Comparison of ENCODE assay signal across 8 mouse cellular contexts in the genomic region with DNA sequence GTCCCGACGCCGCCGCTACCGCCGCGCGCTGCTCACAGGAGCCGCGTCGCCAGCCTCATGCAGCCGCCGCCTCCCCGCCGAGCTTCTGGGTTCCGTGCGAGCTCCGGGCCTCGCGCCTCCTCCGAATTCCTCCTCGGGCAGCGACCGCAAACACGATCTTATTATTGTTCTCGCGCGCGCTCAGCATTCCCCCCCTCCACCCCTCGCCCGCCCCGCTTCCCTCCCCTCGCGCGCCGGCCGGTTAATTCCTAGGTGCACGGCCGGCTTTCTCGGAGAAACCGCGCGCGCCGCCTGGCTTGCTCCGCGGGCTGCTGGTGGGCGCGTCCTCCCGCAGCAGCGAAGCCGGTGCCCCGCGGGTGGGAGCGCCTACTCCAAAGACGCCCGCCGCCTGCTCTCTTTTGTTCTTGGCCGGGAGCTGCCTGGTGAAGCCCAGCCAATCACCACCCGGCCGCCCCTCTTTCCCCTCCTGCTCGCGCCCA. TPM values are rescaled to one million over a fixed set of nuclear protein-coding genes. Genes with fewer than 3 reads are reported as not detected.
DNase-seq lines count a peak whose midpoint lies in the region; ATAC-seq and TF ChIP-seq lines count a peak whose summit lies in the region.

A gene (minus strand): TSS at position 207 of the 479 bp plus-strand sequence.

- peak; percentile 11; the same call in 1 of the 2 replicates for TF ChIP-seq CTCF in heart, postnatal 0 days (IDR thresholded peaks at IDR 0.05; ENCODE audit: low read depth)

- H3K9ac ChIP-seq in forebrain, embryonic 13.5 days: peak within 1 kb of the TSS; percentile 98
- peak within 1 kb of the TSS; percentile 89 for H3K9ac ChIP-seq in heart, postnatal 0 days (replicated peaks; ENCODE audit: low read depth, low read length)
- H3K9ac ChIP-seq in liver, embryonic 12.5 days: peak within 1 kb of the TSS; percentile 55
- H3K9ac ChIP-seq in neural tube, embryonic 15.5 days (replicated peaks): peak within 1 kb of the TSS; percentile 99

- DNase-seq in CD8-positive naive resting alpha-beta T cell, adult 2 months (ENCODE audit: low read depth in 2 of 2, low spot score in 2 of 2): peak; percentile 38 to 56
- peak; percentile 89 for DNase-seq in heart, postnatal 0 days (ENCODE audit: low spot score)
- DNase-seq in kidney, postnatal 25 days: peak; percentile 84 to 92
- DNase-seq in thymus, postnatal 0 days (ENCODE audit: low spot score): peak; percentile 59

- H3K9me3 ChIP-seq in forebrain, embryonic 13.5 days (replicated peaks): no peaks in the 10 kb centered on the region
- H3K9me3 ChIP-seq in heart, postnatal 0 days (replicated peaks; ENCODE audit: control insufficient read depth, low read length): no peaks in the 10 kb centered on the region
- no peaks in the 10 kb centered on the region for H3K9me3 ChIP-seq in liver, embryonic 12.5 days (replicated peaks)
- H3K9me3 ChIP-seq in neural tube, embryonic 15.5 days (replicated peaks): no peaks in the 10 kb centered on the region

- peak within 1 kb of the TSS; percentile 33 for H3K27ac ChIP-seq in brown adipose tissue, adult 24 weeks (replicated peaks; ENCODE audit: low read depth, low read length)
- peak within 1 kb of the TSS; percentile 99 for H3K27ac ChIP-seq in forebrain, embryonic 13.5 days
- H3K27ac ChIP-seq in heart, postnatal 0 days (ENCODE audit: low read depth): peak within 1 kb of the TSS; percentile 84
- no peak within 1 kb of the TSS for H3K27ac ChIP-seq in liver, embryonic 12.5 days
- H3K27ac ChIP-seq in neural tube, embryonic 15.5 days (replicated peaks): peak within 1 kb of the TSS; percentile 97

- no peaks in the 10 kb centered on the region for H3K27me3 ChIP-seq in forebrain, embryonic 13.5 days
- 0 out of 2 replicates have a peak, but pooled peaks cover 8% of the 10 kb centered on the region for H3K27me3 ChIP-seq in heart, postnatal 0 days (ENCODE audit: control insufficient read depth, insufficient read depth, low read length)
- H3K27me3 ChIP-seq in liver, embryonic 12.5 days (replicated peaks): peaks cover 68% of the 10 kb centered on the region
- no peaks in the 10 kb centered on the region for H3K27me3 ChIP-seq in neural tube, embryonic 15.5 days (replicated peaks)

- H3K4me1 ChIP-seq in brown adipose tissue, adult 24 weeks (ENCODE audit: control insufficient read depth, insufficient read depth, insufficient read length, low read length): no peaks in the 10 kb centered on the region
- peaks cover 34% of the 10 kb centered on the region for H3K4me1 ChIP-seq in forebrain, embryonic 13.5 days
- H3K4me1 ChIP-seq in heart, postnatal 0 days (ENCODE audit: control insufficient read depth, insufficient read depth): peaks cover 9% of the 10 kb centered on the region; the same call in 1 of the 2 replicates
- 0 out of 2 replicates have a peak, but pooled peaks cover 3% of the 10 kb centered on the region for H3K4me1 ChIP-seq in liver, embryonic 12.5 days
- H3K4me1 ChIP-seq in neural tube, embryonic 15.5 days: peaks cover 38% of the 10 kb centered on the region

- peak within 1 kb of the TSS; percentile 85 for H3K4me3 ChIP-seq in brown adipose tissue, adult 24 weeks (ENCODE audit: insufficient read depth, low read depth, low read length)
- H3K4me3 ChIP-seq in forebrain, embryonic 13.5 days: peak within 1 kb of the TSS; percentile 87
- peak within 1 kb of the TSS; percentile 96 for H3K4me3 ChIP-seq in heart, postnatal 0 days (ENCODE audit: low read depth, low read length)
- peak within 1 kb of the TSS; percentile 57 for H3K4me3 ChIP-seq in liver, embryonic 12.5 days
- H3K4me3 ChIP-seq in neural tube, embryonic 15.5 days (replicated peaks): peak within 1 kb of the TSS; percentile 93

- no peaks in the 10 kb centered on the region for H3K36me3 ChIP-seq in forebrain, embryonic 13.5 days (ENCODE audit: poor library complexity, severe bottlenecking)
- no peaks in the 10 kb centered on the region for H3K36me3 ChIP-seq in heart, postnatal 0 days (replicated peaks; ENCODE audit: control insufficient read depth, insufficient read depth, low read length)
- no peaks in the 10 kb centered on the region for H3K36me3 ChIP-seq in liver, embryonic 12.5 days
- no peaks in the 10 kb centered on the region for H3K36me3 ChIP-seq in neural tube, embryonic 15.5 days

- no peak for TF ChIP-seq EP300 in heart, postnatal 0 days (IDR thresholded peaks at IDR 0.05; ENCODE audit: low read depth)

- peak within 1 kb of the TSS; percentile 75 for H3K4me2 ChIP-seq in forebrain, embryonic 13.5 days
- H3K4me2 ChIP-seq in heart, postnatal 0 days (ENCODE audit: low read depth, low read length): peak within 1 kb of the TSS; percentile 98
- H3K4me2 ChIP-seq in liver, embryonic 12.5 days: peak within 1 kb of the TSS; percentile 68
- peak within 1 kb of the TSS; percentile 62 for H3K4me2 ChIP-seq in neural tube, embryonic 15.5 days

- peak; percentile 92 for ATAC-seq in forebrain, embryonic 13.5 days
- ATAC-seq in heart, postnatal 0 days (ENCODE audit: insufficient read depth, low read depth): peak; percentile 91
- no peak for ATAC-seq in liver, embryonic 12.5 days
- peak; percentile 91 for ATAC-seq in neural tube, embryonic 15.5 days (ENCODE audit: low FRiP score)

- under 1% methylated on average over 58 of the region's 63 CpGs for WGBS in forebrain, embryonic 13.5 days
- WGBS in heart, postnatal 0 days: 2% methylated on average over 31 of the region's 63 CpGs
- WGBS in liver, embryonic 12.5 days (ENCODE audit: insufficient replicate concordance): under 1% methylated on average over 61 of the region's 63 CpGs
- WGBS in neural tube, embryonic 15.5 days: under 1% methylated on average over 53 of the region's 63 CpGs

RNA-seq across cellular contexts. Expression of the gene that starts here (rescaled TPM):
- polyA plus RNA-seq in brown adipose tissue, adult 24 weeks (2012; ENCODE audit: insufficient read depth, insufficient read length, missing spikeins): 2.6 and 3.1 TPM in 2 replicates
- polyA plus RNA-seq in forebrain, embryonic 13.5 days (2015; fragmentation: Nextera tagmentation; extraction: Ambion mirVana): 51.3 and 55.3 TPM in 2 replicates
- total RNA-seq in heart, postnatal 0 days (2014; rRNA removed; ENCODE audit: low replicate concordance): 10.2 and 16.1 TPM in 2 replicates
- 7.1 and 7.3 TPM in 2 replicates for polyA plus RNA-seq in heart, postnatal 0 days (2015; fragmentation: Nextera tagmentation; extraction: Ambion mirVana)
- polyA plus RNA-seq in liver, embryonic 12.5 days (2016; fragmentation: Nextera tagmentation; extraction: Ambion mirVana): 2.0 and 2.5 TPM in 2 replicates
- 50.4 and 57.4 TPM in 2 replicates for polyA plus RNA-seq in neural tube, embryonic 15.5 days (2015; fragmentation: Nextera tagmentation; extraction: Ambion mirVana)
- polyA plus RNA-seq in thymus, postnatal 0 days (2015; fragmentation: Nextera tagmentation; extraction: Ambion mirVana): 11.0 and 14.4 TPM in 2 replicates
